Mouse (Mus musculus) forebrain, embryonic 12.5 days (tissue): ENCODE measurements around the gene Fam98b. TPM values are rescaled to one million over a fixed set of nuclear protein-coding genes. Genes with fewer than 3 reads are reported as not detected.

ENCODE experiments used
- ATAC-seq: fragments of 200-750 bp; cut with Nextera tagmentation; 2 replicates; pipeline ENCODE4 v1.8.0; 2017; ENCODE audit warnings: moderate TSS enrichment; ENCODE audit not compliant: low FRiP score
- H3K27ac ChIP-seq: fragments of 300-500 bp; sonication (generic); 2 replicates; pipeline ENCODE4 v1.5.1; 2016; ENCODE audit warnings: mild to moderate bottlenecking
- H3K27me3 ChIP-seq: fragments of 300-500 bp; sonication (generic); 2 replicates; pipeline ENCODE4 v1.6.1; 2016; ENCODE audit warnings: mild to moderate bottlenecking
- H3K36me3 ChIP-seq: fragments of 300-500 bp; sonication (generic); replicated peaks from 2 replicates; pipeline ENCODE4 v1.6.1; 2016; ENCODE audit warnings: mild to moderate bottlenecking
- H3K4me1 ChIP-seq: fragments of 300-500 bp; sonication (generic); 2 replicates; pipeline ENCODE4 v1.6.1; 2016
- H3K4me2 ChIP-seq: fragments of 300-500 bp; sonication (generic); 2 replicates; pipeline ENCODE4 v1.6.1; 2016; ENCODE audit warnings: mild to moderate bottlenecking, moderate library complexity
- H3K4me3 ChIP-seq: fragments of 300-500 bp; sonication (generic); replicated peaks from 2 replicates; pipeline ENCODE4 v1.5.1; 2016; ENCODE audit warnings: mild to moderate bottlenecking
- H3K9ac ChIP-seq: fragments of 300-500 bp; sonication (generic); 2 replicates; pipeline ENCODE4 v1.6.1; 2016; ENCODE audit warnings: mild to moderate bottlenecking
- H3K9me3 ChIP-seq: fragments of 300-500 bp; sonication (generic); 2 replicates; pipeline ENCODE4 v1.6.1; 2016
- WGBS: fragments of 180-500 bp; shearing (Covaris S2); methylation state at CpG from one replicate; pipeline ENCODE4 v1.1.7; 2016; 5-methylcytosine and 5-hydroxymethylcytosine counted together
- polyA plus RNA-seq: library from polyadenylated mRNA; unstranded; fragments of >200 nt; fragmentation: Nextera tagmentation; extraction: Ambion mirVana; gene quantifications from 2 replicates; pipeline ENCODE4 v1.2.1, GENCODE M21; 2016

Fam98b gene
- polyA plus RNA-seq, 1 experiment from 2014 or later: 24.1 TPM

GRCm38 (mm10) chr2:117309046-117309445 is 59.5 kb downstream of the Fam98b start:
- Histone ChIP-seq H3K4me2 (no peak overlapping the region), H3K27ac (no peak overlapping the region), H3K27me3 (no peaks in the 10 kb centered on the region), H3K4me1 (peaks cover 7% of the 10 kb centered on the region), H3K9me3 (no peaks in the 10 kb centered on the region), H3K9ac (no peak overlapping the region), H3K4me3 (no peak overlapping the region), H3K36me3 (no peaks in the 10 kb centered on the region)
- WGBS: 94% methylated on average over 2 of the region's 2 CpGs
- no peak for ATAC-seq

- Histone ChIP-seq H3K9me3 (no peaks in the 10 kb centered on the region), H3K4me2 (no peak overlapping the region), H3K36me3 (no peaks in the 10 kb centered on the region), H3K9ac (no peak overlapping the region), H3K27me3 (no peaks in the 10 kb centered on the region), H3K4me1 (peaks cover 7% of the 10 kb centered on the region), H3K4me3 (no peak overlapping the region), H3K27ac (no peak overlapping the region)
- 69% methylated on average over 1 of the region's 1 CpGs for WGBS
- ATAC-seq: no peak
Measured at GRCm38 (mm10) chr2:117311349-117311748, 61.8 kb downstream of the Fam98b start.

GRCm38 (mm10) chr2:117312030-117312429 is 62.5 kb downstream of the Fam98b start:
- Histone ChIP-seq H3K4me3 (no peak overlapping the region), H3K4me2 (no peak overlapping the region), H3K9ac (no peak overlapping the region), H3K4me1 (peaks cover 7% of the 10 kb centered on the region), H3K9me3 (no peaks in the 10 kb centered on the region), H3K36me3 (no peaks in the 10 kb centered on the region), H3K27me3 (no peaks in the 10 kb centered on the region), H3K27ac (peak overlapping the region; percentile 20; the same call in 1 of the 2 replicates)
- 50% methylated on average over 2 of the region's 2 CpGs for WGBS
- ATAC-seq: no peak

DNA sequence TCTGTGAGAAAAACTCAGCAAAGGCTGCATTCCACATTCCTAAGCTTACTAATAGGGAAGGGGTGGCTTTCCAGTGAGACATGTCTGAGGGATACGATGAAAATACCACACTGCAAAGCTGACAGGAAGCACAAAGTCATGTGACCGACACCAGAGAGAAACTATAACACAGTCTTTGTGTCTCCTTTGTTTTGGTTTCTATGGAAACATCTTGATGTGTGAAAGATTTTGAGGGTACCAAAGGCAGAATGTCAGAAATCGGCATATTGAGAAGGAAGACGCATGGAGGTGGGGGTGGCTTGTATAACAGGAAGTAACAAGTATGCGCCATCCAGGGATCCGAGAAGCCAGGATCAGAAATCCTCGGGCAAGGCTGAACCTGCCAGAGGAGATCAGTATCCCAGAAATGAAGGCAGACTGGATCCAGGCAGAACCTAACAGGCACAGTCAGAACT is 62.9 kb downstream of the Fam98b start:
- 64% methylated on average over 7 of the region's 7 CpGs for WGBS
- Histone ChIP-seq H3K4me2 (no peak overlapping the region), H3K4me1 (peaks cover 7% of the 10 kb centered on the region), H3K9me3 (no peaks in the 10 kb centered on the region), H3K36me3 (no peaks in the 10 kb centered on the region), H3K4me3 (no peak overlapping the region), H3K27ac (peak overlapping the region; percentile 20; the same call in 1 of the 2 replicates), H3K27me3 (no peaks in the 10 kb centered on the region), H3K9ac (no peak overlapping the region)
- no peak for ATAC-seq

DNA sequence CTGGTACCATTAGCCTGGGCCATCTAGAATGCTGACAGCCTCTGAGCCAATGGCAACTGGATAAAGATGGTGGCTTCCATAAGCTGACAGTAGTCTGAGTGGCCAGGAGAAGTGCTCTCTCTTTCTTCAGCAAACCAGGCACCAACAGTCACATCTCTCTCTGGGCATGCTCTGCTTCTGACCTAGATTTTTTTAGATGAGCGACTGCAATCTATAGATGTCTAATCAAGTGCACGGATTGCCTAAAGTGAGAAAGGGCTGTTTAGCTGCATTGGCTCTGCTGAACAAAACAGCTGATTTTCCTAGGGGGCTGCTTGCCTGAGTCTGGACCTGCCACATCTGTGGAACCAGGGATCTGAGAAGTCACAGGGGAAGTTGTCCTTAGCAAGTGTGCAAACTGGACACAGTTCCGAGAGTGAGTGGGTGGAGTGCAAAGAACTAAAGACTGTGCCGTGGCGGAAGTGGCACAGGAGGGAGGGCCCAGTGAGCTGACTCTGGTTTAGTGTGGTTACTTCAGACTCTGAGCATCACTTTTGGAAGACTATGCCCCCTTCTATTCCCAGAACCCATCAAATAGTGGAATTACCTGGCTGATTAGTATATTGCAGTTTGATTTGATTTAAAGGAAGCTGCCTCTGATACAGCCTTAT is 64.2 kb downstream of the Fam98b start:
- peaks cover 7% of the 10 kb centered on the region for H3K4me1 ChIP-seq

GRCm38 (mm10) chr2:117318991-117319390 is 69.5 kb downstream of the Fam98b start:
- no peak overlapping the region for H3K9ac ChIP-seq
- no peak overlapping the region for H3K27ac ChIP-seq
- no peaks in the 10 kb centered on the region for H3K36me3 ChIP-seq
- H3K9me3 ChIP-seq: no peaks in the 10 kb centered on the region
- H3K27me3 ChIP-seq: no peaks in the 10 kb centered on the region
- WGBS: 83% methylated on average over 3 of the region's 3 CpGs
- H3K4me3 ChIP-seq: no peak overlapping the region
- no peak overlapping the region for H3K4me2 ChIP-seq
- no peaks in the 10 kb centered on the region for H3K4me1 ChIP-seq
- no peak for ATAC-seq

More for the DNA sequence above, 64.2 kb downstream of the Fam98b start:
- Histone ChIP-seq H3K4me2 (no peak overlapping the region), H3K9ac (no peak overlapping the region), H3K27me3 (no peaks in the 10 kb centered on the region), H3K9me3 (no peaks in the 10 kb centered on the region), H3K4me3 (no peak overlapping the region), H3K27ac (no peak overlapping the region), H3K36me3 (no peaks in the 10 kb centered on the region)
- no peak for ATAC-seq
- 75% methylated on average over 5 of the region's 5 CpGs for WGBS

Other genes starting within 250 kb of the Fam98b start
- 13.5 and 19.5 TPM in 2 replicates for gene Spred1, start 128.4 kb upstream of the Fam98b start, polyA plus RNA-seq
- gene Rasgrp1, start 93.3 kb downstream of the Fam98b start, polyA plus RNA-seq: 6.9 and 10.5 TPM in 2 replicates